Mouse (Mus musculus): ENCODE results near the gene Mut.
A peak's percentile ranks its signal among the peaks of the same experiment; 100 is the strongest.

The Mut gene

GRCm38 (mm10) chr17:40934420-40935231, at the start of gene Mut, which contains the start of gene Cenpq:
Mut (plus strand) TSS chr17:40934685.
Cenpq (minus strand) TSS chr17:40935047.
- peak; percentile 95 for DNase-seq

GRCm38 (mm10) chr17:40885155-40885554, 49.3 kb upstream of the Mut start:
- DNase-seq, result no peak

- DNase-seq, result no peak
Measured at GRCm38 (mm10) chr17:40887849-40888536, 46.5 kb upstream of the Mut start.

GRCm38 (mm10) chr17:40896863-40897262, 37.6 kb upstream of the Mut start:
- no peak for DNase-seq

- no peak for DNase-seq
Measured at GRCm38 (mm10) chr17:40899783-40900363, 34.6 kb upstream of the Mut start.

- no peak for DNase-seq
Measured at GRCm38 (mm10) chr17:40903345-40903744, 31.1 kb upstream of the Mut start.

- no peak for DNase-seq
Measured at GRCm38 (mm10) chr17:40904056-40904597, 30.4 kb upstream of the Mut start.

GRCm38 (mm10) chr17:40904721-40905154, 29.7 kb upstream of the Mut start:
- DNase-seq, result no peak

GRCm38 (mm10) chr17:40914250-40914649, 20.2 kb upstream of the Mut start, which contains the start of gene Glyatl3:
Glyatl3 (minus strand) TSS chr17:40914350.
- DNase-seq, result no peak

GRCm38 (mm10) chr17:40915499-40915898, 19.0 kb upstream of the Mut start:
- no peak for DNase-seq

- no peak for DNase-seq
Measured at GRCm38 (mm10) chr17:40933985-40934384, 500 bp upstream of the Mut start.

- no peak for DNase-seq
Measured at GRCm38 (mm10) chr17:40948518-40948917, 14.0 kb downstream of the Mut start.

GRCm38 (mm10) chr17:40977914-40978313, 43.4 kb downstream of the Mut start:
- DNase-seq, result no peak

GRCm38 (mm10) chr17:40992102-40992501, 57.6 kb downstream of the Mut start:
- no peak for DNase-seq

Data from thymus, postnatal 4 days (tissue).